Mouse (Mus musculus): ENCODE results near the gene Cisd3.
"Not testable (repeated sequence)": the region's sequence is repeated elsewhere in the genome, so short reads cannot be mapped to it uniquely, and the experiment has no call there.

Cisd3 gene

GRCm38 (mm10) chr11:97711200-97711900 lies 25.7 kb downstream of the Cisd3 start:
- DNase-seq (ENCODE audit: low read depth, low spot score), result no peak

GRCm38 (mm10) chr11:97712286-97712685 lies 26.7 kb downstream of the Cisd3 start:
- DNase-seq (ENCODE audit: low read depth, low spot score), result no peak

GRCm38 (mm10) chr11:97713896-97714295 lies 28.3 kb downstream of the Cisd3 start:
- DNase-seq (ENCODE audit: low read depth, low spot score), result no peak

DNA sequence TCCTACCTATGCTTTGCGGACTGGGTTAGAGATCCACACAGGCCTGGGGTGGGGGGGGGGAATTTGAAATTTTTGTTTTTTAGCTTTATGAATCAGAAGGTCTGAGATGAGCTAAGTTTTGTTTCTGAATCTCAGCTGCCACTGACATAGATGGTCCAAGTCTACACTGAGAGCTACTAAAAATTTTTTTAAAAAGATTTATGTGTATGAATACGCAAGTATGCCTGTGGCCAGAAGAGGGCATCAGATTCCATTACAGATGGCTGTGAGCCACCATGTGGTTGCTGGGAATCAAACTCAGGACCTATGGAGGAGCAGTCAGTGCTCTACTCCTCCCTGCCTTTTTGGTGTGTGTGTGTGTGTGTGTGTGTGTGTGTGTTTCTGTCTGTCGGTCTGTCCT lies 28.7 kb downstream of the Cisd3 start:
- no peak for DNase-seq (ENCODE audit: low read depth, low spot score)

DNA sequence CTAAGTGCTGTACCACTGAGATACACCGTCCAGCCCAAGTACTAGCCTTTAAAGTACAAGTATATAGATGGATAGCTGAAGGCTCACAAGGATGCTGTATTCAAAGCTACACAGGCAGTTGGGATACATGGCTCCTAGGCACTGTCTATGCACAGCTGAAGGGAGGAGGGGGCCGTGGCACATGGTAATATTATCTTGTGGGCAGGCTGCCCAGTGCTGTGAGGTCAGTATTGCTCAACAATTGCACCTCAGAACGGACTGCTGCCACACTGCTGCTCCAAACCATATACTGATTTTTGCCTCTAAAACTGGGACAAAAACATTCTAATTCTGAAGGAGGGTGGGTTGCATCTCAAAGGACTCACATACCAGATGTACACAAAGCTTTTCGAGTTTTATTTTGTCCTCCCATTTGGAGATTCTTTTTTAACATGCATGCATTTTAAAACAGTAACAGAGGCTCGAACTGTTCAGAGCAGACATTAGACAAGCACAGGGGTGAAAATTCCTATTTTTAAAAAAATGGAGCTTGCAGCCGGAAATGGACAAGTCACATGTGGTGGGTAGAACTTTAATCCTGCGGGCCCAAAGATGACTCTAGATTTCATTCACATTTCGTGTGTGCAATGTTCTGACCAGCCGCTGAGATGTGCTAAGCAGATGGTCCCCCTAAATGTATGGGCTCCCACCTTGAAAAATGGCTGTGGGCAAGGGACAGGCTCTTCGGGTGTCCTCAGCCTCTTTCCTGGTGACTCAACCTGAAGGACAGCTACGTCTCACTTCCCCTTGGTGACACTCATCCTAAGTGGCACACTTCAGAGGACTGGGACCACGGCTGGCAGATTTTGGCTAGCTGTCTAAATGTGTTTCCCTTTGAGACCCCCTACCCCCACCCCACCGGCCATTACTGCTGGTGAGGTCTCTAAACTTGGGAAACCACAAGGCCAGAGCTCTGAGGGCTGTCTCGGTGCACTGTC lies 29.4 kb downstream of the Cisd3 start:
- DNase-seq (ENCODE audit: low read depth, low spot score), result no peak

DNA sequence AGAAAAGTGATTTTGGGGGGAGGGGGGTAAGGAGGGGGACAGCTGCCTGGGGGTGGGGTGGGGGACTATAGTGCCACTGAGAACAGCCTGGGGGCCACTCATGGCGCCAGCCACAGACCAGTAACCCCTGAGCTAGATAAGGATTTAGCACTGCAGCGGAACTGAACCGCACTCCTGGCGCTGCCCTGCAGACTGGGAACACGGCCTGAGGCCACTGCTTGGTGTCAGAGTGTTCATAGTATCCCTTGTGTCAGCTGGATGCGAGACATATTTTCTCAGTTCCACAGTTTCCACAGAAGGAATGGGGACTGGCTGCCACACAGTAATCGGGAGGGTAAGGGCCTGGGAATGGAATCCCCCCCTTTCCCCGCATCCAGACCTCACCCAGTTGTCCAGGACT lies 30.4 kb downstream of the Cisd3 start:
- DNase-seq (ENCODE audit: low read depth, low spot score), result no peak

- DNase-seq (ENCODE audit: low read depth, low spot score), result no peak
Observed at GRCm38 (mm10) chr11:97717369-97718280, 32.0 kb downstream of the Cisd3 start.

DNA sequence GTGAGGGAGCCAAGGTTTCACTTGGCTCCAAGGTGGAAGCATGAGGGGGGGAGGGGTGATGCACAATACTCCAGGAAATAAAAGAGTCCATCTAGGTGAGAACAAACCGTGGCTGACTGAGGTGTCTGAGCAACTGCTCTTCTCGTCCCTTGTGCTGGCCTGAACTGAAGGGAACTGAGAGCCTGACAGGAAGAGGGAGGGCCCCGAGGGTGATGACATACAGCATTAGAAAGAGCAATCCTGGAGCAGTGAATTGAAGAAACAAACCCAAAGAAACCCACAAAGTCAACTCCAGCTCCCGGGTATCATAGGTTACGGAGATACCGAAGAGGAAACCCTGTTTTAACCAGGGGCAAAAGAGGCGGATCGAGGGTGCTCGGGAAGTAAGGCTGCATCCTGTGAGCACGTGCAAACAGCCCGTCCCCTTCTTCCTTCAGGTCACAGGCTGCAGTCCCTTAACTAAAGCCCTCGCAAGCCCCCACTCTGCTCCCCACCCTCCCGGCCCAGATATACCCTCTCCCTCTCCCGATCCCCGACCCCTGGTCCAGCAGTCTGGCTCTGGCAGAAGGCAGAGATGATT lies 32.7 kb downstream of the Cisd3 start:
- peak; percentile 31 for DNase-seq (ENCODE audit: low read depth, low spot score)

GRCm38 (mm10) chr11:97719041-97719440 lies 33.4 kb downstream of the Cisd3 start:
- DNase-seq (ENCODE audit: low read depth, low spot score), result peak; percentile 60

DNA sequence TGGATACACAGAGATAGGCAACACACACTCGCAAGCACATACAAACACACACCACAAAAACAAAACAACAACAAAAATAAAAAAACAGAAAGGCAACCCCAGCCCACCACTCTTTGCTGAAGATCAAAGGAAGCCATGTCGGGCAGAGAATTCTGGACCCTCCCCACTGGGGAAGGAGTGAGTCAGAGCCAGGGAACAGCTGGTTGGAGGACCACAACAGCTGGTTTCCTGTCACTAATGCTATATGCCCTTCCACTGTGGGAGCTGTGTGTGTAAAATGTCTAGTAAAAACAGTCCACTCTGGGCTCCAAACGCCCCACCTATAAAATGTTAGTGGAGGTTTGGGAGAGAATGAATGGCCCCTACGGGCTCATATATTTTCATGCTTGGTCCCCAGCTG lies 35.7 kb downstream of the Cisd3 start:
- DNase-seq (ENCODE audit: low read depth, low spot score), result no peak

GRCm38 (mm10) chr11:97723709-97724108 lies 38.1 kb downstream of the Cisd3 start:
- no peak for DNase-seq (ENCODE audit: low read depth, low spot score)

GRCm38 (mm10) chr11:97728311-97728710 lies 42.7 kb downstream of the Cisd3 start:
- DNase-seq (ENCODE audit: low read depth, low spot score), result peak; percentile 82

DNA sequence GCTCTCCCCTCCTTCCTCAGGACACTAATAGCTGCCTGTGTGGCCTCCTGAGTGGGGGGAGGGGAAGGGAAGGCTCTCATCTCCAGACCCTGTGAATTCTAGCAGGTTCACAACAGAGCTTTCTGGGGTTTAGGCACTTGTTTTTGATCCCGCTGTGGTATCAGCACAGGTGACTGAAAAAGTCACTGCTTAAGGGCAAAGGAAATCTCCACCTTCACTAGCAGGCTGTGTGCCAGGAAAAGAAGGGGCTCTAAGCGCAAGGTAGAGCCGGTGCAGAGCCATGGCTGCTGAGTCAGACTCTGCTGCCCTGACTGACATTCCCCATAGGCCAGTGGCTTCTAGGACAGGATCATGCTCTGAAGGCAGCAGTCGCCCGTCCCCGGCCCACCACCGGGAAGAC lies 43.1 kb downstream of the Cisd3 start:
- peak; percentile 47 for DNase-seq (ENCODE audit: low read depth, low spot score)

DNA sequence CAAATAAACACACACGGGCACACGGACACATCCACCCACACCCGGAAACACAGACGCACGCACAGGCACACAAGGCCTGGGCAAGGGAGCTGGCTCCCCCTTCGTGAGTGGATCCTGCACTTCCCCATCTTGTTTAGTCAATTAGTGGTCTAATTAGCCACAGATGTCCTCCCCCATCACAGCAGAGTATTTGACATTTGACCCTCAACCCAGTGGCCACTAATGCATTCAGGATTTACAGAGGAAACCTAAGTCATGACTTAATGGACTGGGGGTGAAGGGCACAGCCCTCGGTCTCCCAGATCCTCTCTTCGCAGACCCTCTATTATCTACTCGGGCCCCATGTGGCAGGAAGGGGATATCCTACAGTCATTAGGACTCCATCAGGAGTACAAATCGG lies 48.1 kb downstream of the Cisd3 start:
- no peak for DNase-seq (ENCODE audit: low read depth, low spot score)

DNA sequence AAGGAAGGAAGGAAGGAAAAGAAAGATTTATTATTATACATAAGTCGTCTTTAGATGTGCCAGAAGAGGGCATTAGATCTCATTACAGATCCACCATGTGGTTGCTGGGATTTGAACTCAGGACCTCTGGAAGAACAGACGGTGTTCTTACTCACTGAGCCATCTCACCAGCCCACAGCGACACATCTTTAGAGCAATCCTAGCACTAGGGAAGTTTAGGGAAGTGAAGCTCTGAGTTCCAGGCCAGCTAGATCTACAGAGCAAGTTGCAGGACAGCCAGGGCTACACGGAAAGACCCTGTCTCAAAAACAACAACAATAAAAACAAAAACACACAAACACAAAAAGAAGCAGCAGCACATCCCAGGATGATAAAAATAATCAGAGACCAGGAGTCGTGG lies 49.2 kb downstream of the Cisd3 start:
- DNase-seq (ENCODE audit: low read depth, low spot score), result not testable (repeated sequence)

- DNase-seq (ENCODE audit: low read depth, low spot score), result no peak
Observed at GRCm38 (mm10) chr11:97736645-97737044, 51.0 kb downstream of the Cisd3 start.

GRCm38 (mm10) chr11:97737600-97737999 lies 52.0 kb downstream of the Cisd3 start:
- DNase-seq (ENCODE audit: low read depth, low spot score), result no peak
